In the genomic region with DNA sequence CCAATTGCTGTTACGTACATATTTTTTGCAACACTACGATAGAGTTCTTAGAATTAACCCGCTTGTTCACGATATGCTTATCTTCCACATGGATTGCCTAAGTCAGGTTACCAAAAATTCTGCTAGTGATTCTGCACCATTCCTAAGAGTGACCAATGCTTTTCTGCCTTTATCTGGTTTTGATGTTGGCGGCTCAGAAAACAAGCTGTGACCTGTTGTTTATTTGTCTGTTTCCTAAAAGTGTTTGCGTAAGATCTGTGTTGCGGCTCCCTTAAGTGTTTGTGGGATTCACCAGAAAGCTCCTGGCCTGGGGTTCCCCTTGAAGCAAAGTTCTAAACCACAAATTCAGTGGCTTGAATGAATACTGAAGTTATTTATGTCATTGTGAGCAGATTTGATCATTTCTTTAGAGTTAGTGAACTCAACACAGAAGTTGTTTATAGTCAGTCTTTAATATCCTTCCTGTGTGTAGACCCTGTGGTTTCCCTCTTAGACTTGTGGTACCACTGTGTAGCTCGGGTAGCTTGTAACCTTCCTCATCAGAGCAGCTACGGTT, we compare ENCODE assay signal across 10 mouse cellular contexts.
DNase-seq lines count a peak whose midpoint lies in the region; ATAC-seq and TF ChIP-seq lines count a peak whose summit lies in the region.
"Had no signal": no experiment of that assay in that cellular context is flagged by ENCODE, and none has a peak within 500 bp of the region (broad histone marks: within the 10 kb centered on the region; RNA-seq: fewer than 3 reads in every experiment).

No protein-coding gene starts in this region.

- peak; percentile 88 for ATAC-seq in liver, embryonic 13.5 days (ENCODE audit: low read depth)
- no peak for ATAC-seq in frontal cortex, adult (ENCODE audit: low TSS enrichment)
- no peak for ATAC-seq in midbrain, postnatal 0 days (ENCODE audit: low FRiP score)
- ATAC-seq: forebrain, embryonic 15.5 days had no signal

- intact Hi-C loops in heart, postnatal 25 days (cut with DNase I) = no loop called here

- no peaks in the 10 kb centered on the region for H3K27me3 ChIP-seq in liver, embryonic 13.5 days
- H3K27me3 ChIP-seq in midbrain, postnatal 0 days (ENCODE audit: insufficient read depth, low read length) = no peaks in the 10 kb centered on the region
- H3K27me3 ChIP-seq: forebrain, embryonic 15.5 days had no signal

- peaks cover 3% of the 10 kb centered on the region for H3K36me3 ChIP-seq in liver, embryonic 13.5 days
- H3K36me3 ChIP-seq in midbrain, postnatal 0 days (ENCODE audit: insufficient read depth, low read length) = no peaks in the 10 kb centered on the region
- H3K36me3 ChIP-seq: forebrain, embryonic 15.5 days; midbrain, embryonic 10.5 days had no signal

- TF ChIP-seq POLR2A in bone marrow macrophage, adult 2 months (IDR thresholded peaks at IDR 0.05; ENCODE audit: borderline replicate concordance, low read depth, low read length) = no peak

- peak overlapping the region; percentile 36; the same call in 1 of the 2 replicates for H3K9ac ChIP-seq in liver, embryonic 13.5 days
- H3K9ac ChIP-seq in midbrain, postnatal 0 days (replicated peaks; ENCODE audit: low read length, poor library complexity, severe bottlenecking) = no peak overlapping the region
- H3K9ac ChIP-seq: forebrain, embryonic 15.5 days had no signal

- WGBS in liver, embryonic 13.5 days (ENCODE audit: insufficient replicate concordance) = 15% methylated on average over 9 of the region's 9 CpGs
- 92% methylated on average over 9 of the region's 9 CpGs for WGBS in midbrain, postnatal 0 days

- H3K4me1 ChIP-seq in bone marrow macrophage, adult 2 months (ENCODE audit: control insufficient read depth, insufficient read depth, low read length) = peaks cover 29% of the 10 kb centered on the region
- H3K4me1 ChIP-seq in liver, embryonic 13.5 days (replicated peaks) = peaks cover 48% of the 10 kb centered on the region
- no peaks in the 10 kb centered on the region for H3K4me1 ChIP-seq in midbrain, postnatal 0 days (ENCODE audit: insufficient read depth, low read length)
- H3K4me1 ChIP-seq: forebrain, embryonic 15.5 days had no signal

- no peak for TF ChIP-seq CTCF in bone marrow macrophage, adult 2 months (IDR thresholded peaks at IDR 0.05; ENCODE audit: low read depth, low read length)
- TF ChIP-seq CTCF in midbrain, postnatal 0 days (IDR thresholded peaks at IDR 0.05) = no peak

- peak; percentile 82 for DNase-seq in heart, adult 11 months
- no peak for DNase-seq in heart, postnatal 25 days (ENCODE audit: low spot score)
- DNase-seq in 416B (ENCODE audit: low read depth) = peak; percentile 69
- DNase-seq in liver, embryonic 13.5 days = peak; percentile 40
- DNase-seq in ovary, postnatal 36 days (ENCODE audit: low spot score) = no peak
- no peak for DNase-seq in midbrain, postnatal 0 days (ENCODE audit: low spot score)

- H3K4me2 ChIP-seq in liver, embryonic 13.5 days = peak overlapping the region; percentile 76
- H3K4me2 ChIP-seq in midbrain, postnatal 0 days (ENCODE audit: low read depth, low read length, poor library complexity, severe bottlenecking) = no peak overlapping the region
- H3K4me2 ChIP-seq: forebrain, embryonic 15.5 days had no signal

- H3K4me3 ChIP-seq in bone marrow macrophage, adult 2 months (ENCODE audit: insufficient read depth, low read length) = peak overlapping the region; percentile 34
- H3K4me3 ChIP-seq in liver, embryonic 13.5 days (replicated peaks) = peak overlapping the region; percentile 63
- H3K4me3 ChIP-seq in midbrain, postnatal 0 days (ENCODE audit: low read depth, low read length) = no peak overlapping the region
- H3K4me3 ChIP-seq: forebrain, embryonic 15.5 days; midbrain, embryonic 10.5 days had no signal

- H3K27ac ChIP-seq in bone marrow macrophage, adult 2 months (ENCODE audit: insufficient read depth, low read depth, low read length) = peak overlapping the region; percentile 80
- H3K27ac ChIP-seq in liver, embryonic 13.5 days = peak overlapping the region; percentile 83
- H3K27ac ChIP-seq in midbrain, postnatal 0 days (ENCODE audit: low read depth, low read length) = no peak overlapping the region
- H3K27ac ChIP-seq: forebrain, embryonic 15.5 days; midbrain, embryonic 10.5 days had no signal

- H3K9me3 ChIP-seq in liver, embryonic 13.5 days (replicated peaks) = no peaks in the 10 kb centered on the region
- H3K9me3 ChIP-seq in midbrain, postnatal 0 days (ENCODE audit: low read length) = no peaks in the 10 kb centered on the region
- H3K9me3 ChIP-seq: forebrain, embryonic 15.5 days; midbrain, embryonic 10.5 days had no signal

Comparison
In these comparisons a context has a peak if more than half of its experiments do, and no peak if none do; other contexts are left out.
1. DNase-seq: peak in heart, adult 11 months (single experiment), 416B (single experiment) and liver, embryonic 13.5 days (single experiment); none in heart, postnatal 25 days (single experiment), ovary, postnatal 36 days (single experiment) and midbrain, postnatal 0 days (single experiment).